Mouse (Mus musculus): ENCODE data around the gene Greb1. TPM values are rescaled to one million over a fixed set of nuclear protein-coding genes. Genes with fewer than 3 reads are reported as not detected.
A peak's percentile ranks its signal among the peaks of the same experiment; 100 is the strongest.

Gene Greb1
- polyA plus RNA-seq, 1 experiment, result 0.44 TPM

GRCm38 (mm10) chr12:16644698-16645097, 156.0 kb downstream of the Greb1 start:
- Histone ChIP-seq H3K4me2 (ENCODE audit: low read depth) (no peak overlapping the region), H3K4me3 (no peak overlapping the region), H3K27me3 (ENCODE audit: control insufficient read depth, insufficient read depth, insufficient read length) (peaks cover 20% of the 10 kb centered on the region), H3K79me2 (ENCODE audit: control insufficient read depth, insufficient read depth) (no peaks in the 10 kb centered on the region), H3ac (ENCODE audit: control insufficient read depth, insufficient read length) (no peak overlapping the region), H3K36me3 (ENCODE audit: control insufficient read depth, insufficient read depth) (no peaks in the 10 kb centered on the region)
- TF ChIP-seq USF1 (IDR thresholded peaks at IDR 0.05; ENCODE audit: low read depth) (no peak), CEBPB (IDR thresholded peaks at IDR 0.05; ENCODE audit: insufficient read depth, poor library complexity, severe bottlenecking) (no peak), TCF3 (IDR thresholded peaks at IDR 0.05; ENCODE audit: insufficient read length, low read depth) (no peak), POLR2A (IDR thresholded peaks at IDR 0.05; ENCODE audit: insufficient read length, low read depth) (no peak), POLR2AphosphoS2 (IDR thresholded peaks at IDR 0.05; ENCODE audit: insufficient read length, low read depth) (no peak), MYOD1 (IDR thresholded peaks at IDR 0.05; ENCODE audit: control insufficient read depth in 1 of 3, insufficient read length in 2 of 3, low read depth in 2 of 3) (no peak), MYOG (IDR thresholded peaks at IDR 0.05; ENCODE audit: control insufficient read depth in 1 of 3, insufficient read depth in 1 of 3, insufficient read length in 2 of 3, low read depth in 2 of 3) (no peak), E2F4 (IDR thresholded peaks at IDR 0.05; ENCODE audit: insufficient read depth) (no peak), TCF12 (IDR thresholded peaks at IDR 0.05; ENCODE audit: insufficient read depth, poor library complexity, severe bottlenecking) (no peak), REST (IDR thresholded peaks at IDR 0.05; ENCODE audit: insufficient read depth, insufficient read length) (no peak), MAX (IDR thresholded peaks at IDR 0.05; ENCODE audit: low read depth) (no peak), SRF (IDR thresholded peaks at IDR 0.05; ENCODE audit: control insufficient read depth, insufficient read length, low read depth) (no peak)

- Histone ChIP-seq H3K79me2 (ENCODE audit: control insufficient read depth, insufficient read depth) (no peaks in the 10 kb centered on the region), H3K36me3 (ENCODE audit: control insufficient read depth, insufficient read depth) (no peaks in the 10 kb centered on the region), H3K4me2 (ENCODE audit: low read depth) (peak overlapping the region; percentile 30), H3K4me3 (no peak overlapping the region), H3ac (ENCODE audit: control insufficient read depth, insufficient read length) (no peak overlapping the region), H3K27me3 (ENCODE audit: control insufficient read depth, insufficient read depth, insufficient read length) (peaks cover 20% of the 10 kb centered on the region)
- TF ChIP-seq CEBPB (IDR thresholded peaks at IDR 0.05; ENCODE audit: insufficient read depth, poor library complexity, severe bottlenecking), result no peak
- TF ChIP-seq MYOG (IDR thresholded peaks at IDR 0.05; ENCODE audit: control insufficient read depth in 1 of 3, insufficient read depth in 1 of 3, insufficient read length in 2 of 3, low read depth in 2 of 3), result peak; percentile 75 to 94 (median 84)
- TF ChIP-seq SRF (IDR thresholded peaks at IDR 0.05; ENCODE audit: control insufficient read depth, insufficient read length, low read depth), result no peak
- TF ChIP-seq MYOD1 (IDR thresholded peaks at IDR 0.05; ENCODE audit: control insufficient read depth in 1 of 3, insufficient read length in 2 of 3, low read depth in 2 of 3), result peak; percentile 16 to 90 (median 83)
- TF ChIP-seq POLR2A (IDR thresholded peaks at IDR 0.05; ENCODE audit: insufficient read length, low read depth), result no peak
- TF ChIP-seq E2F4 (IDR thresholded peaks at IDR 0.05; ENCODE audit: insufficient read depth), result no peak
- peak; percentile 83 for TF ChIP-seq TCF3 (IDR thresholded peaks at IDR 0.05; ENCODE audit: insufficient read length, low read depth)
- no peak for TF ChIP-seq TCF12 (IDR thresholded peaks at IDR 0.05; ENCODE audit: insufficient read depth, poor library complexity, severe bottlenecking)
These were observed 157.0 kb downstream of the Greb1 start for GRCm38 (mm10) chr12:16643508-16644345.

GRCm38 (mm10) chr12:16642000-16642399, 158.7 kb downstream of the Greb1 start:
- no peak overlapping the region for H3ac ChIP-seq (ENCODE audit: control insufficient read depth, insufficient read length)
- no peak overlapping the region for H3K4me3 ChIP-seq
- H3K4me2 ChIP-seq (ENCODE audit: low read depth), result no peak overlapping the region
- TF ChIP-seq TCF12 (IDR thresholded peaks at IDR 0.05; ENCODE audit: insufficient read depth, poor library complexity, severe bottlenecking) (no peak), POLR2A (IDR thresholded peaks at IDR 0.05; ENCODE audit: insufficient read length, low read depth) (no peak), TCF3 (IDR thresholded peaks at IDR 0.05; ENCODE audit: insufficient read length, low read depth) (no peak), E2F4 (IDR thresholded peaks at IDR 0.05; ENCODE audit: insufficient read depth) (no peak), POLR2AphosphoS2 (IDR thresholded peaks at IDR 0.05; ENCODE audit: insufficient read length, low read depth) (no peak), USF1 (IDR thresholded peaks at IDR 0.05; ENCODE audit: low read depth) (no peak), REST (IDR thresholded peaks at IDR 0.05; ENCODE audit: insufficient read depth, insufficient read length) (no peak), CEBPB (IDR thresholded peaks at IDR 0.05; ENCODE audit: insufficient read depth, poor library complexity, severe bottlenecking) (no peak), MAX (IDR thresholded peaks at IDR 0.05; ENCODE audit: low read depth) (no peak), MYOG (IDR thresholded peaks at IDR 0.05; ENCODE audit: control insufficient read depth in 1 of 3, insufficient read depth in 1 of 3, insufficient read length in 2 of 3, low read depth in 2 of 3) (no peak), SRF (IDR thresholded peaks at IDR 0.05; ENCODE audit: control insufficient read depth, insufficient read length, low read depth) (no peak), MYOD1 (IDR thresholded peaks at IDR 0.05; ENCODE audit: control insufficient read depth in 1 of 3, insufficient read length in 2 of 3, low read depth in 2 of 3) (no peak)
- no peaks in the 10 kb centered on the region for H3K36me3 ChIP-seq (ENCODE audit: control insufficient read depth, insufficient read depth)
- H3K79me2 ChIP-seq (ENCODE audit: control insufficient read depth, insufficient read depth), result no peaks in the 10 kb centered on the region
- H3K27me3 ChIP-seq (ENCODE audit: control insufficient read depth, insufficient read depth, insufficient read length), result peaks cover 12% of the 10 kb centered on the region

GRCm38 (mm10) chr12:16640075-16640474, 160.6 kb downstream of the Greb1 start:
- TF ChIP-seq MYOD1 (IDR thresholded peaks at IDR 0.05; ENCODE audit: control insufficient read depth in 1 of 3, insufficient read length in 2 of 3, low read depth in 2 of 3), result no peak
- TF ChIP-seq MYOG (IDR thresholded peaks at IDR 0.05; ENCODE audit: control insufficient read depth in 1 of 3, insufficient read depth in 1 of 3, insufficient read length in 2 of 3, low read depth in 2 of 3), result no peak
- TF ChIP-seq REST (IDR thresholded peaks at IDR 0.05; ENCODE audit: insufficient read depth, insufficient read length), result no peak
- no peak for TF ChIP-seq POLR2A (IDR thresholded peaks at IDR 0.05; ENCODE audit: insufficient read length, low read depth)
- no peak for TF ChIP-seq E2F4 (IDR thresholded peaks at IDR 0.05; ENCODE audit: insufficient read depth)
- TF ChIP-seq POLR2AphosphoS2 (IDR thresholded peaks at IDR 0.05; ENCODE audit: insufficient read length, low read depth), result no peak
- no peak for TF ChIP-seq TCF12 (IDR thresholded peaks at IDR 0.05; ENCODE audit: insufficient read depth, poor library complexity, severe bottlenecking)
- no peak for TF ChIP-seq CEBPB (IDR thresholded peaks at IDR 0.05; ENCODE audit: insufficient read depth, poor library complexity, severe bottlenecking)
- TF ChIP-seq MAX (IDR thresholded peaks at IDR 0.05; ENCODE audit: low read depth), result no peak
- TF ChIP-seq SRF (IDR thresholded peaks at IDR 0.05; ENCODE audit: control insufficient read depth, insufficient read length, low read depth), result no peak
- no peak for TF ChIP-seq TCF3 (IDR thresholded peaks at IDR 0.05; ENCODE audit: insufficient read length, low read depth)
- no peak for TF ChIP-seq USF1 (IDR thresholded peaks at IDR 0.05; ENCODE audit: low read depth)
- no peak overlapping the region for H3K4me2 ChIP-seq (ENCODE audit: low read depth)
- H3K27me3 ChIP-seq (ENCODE audit: control insufficient read depth, insufficient read depth, insufficient read length), result peaks cover 6% of the 10 kb centered on the region
- H3ac ChIP-seq (ENCODE audit: control insufficient read depth, insufficient read length), result no peak overlapping the region
- no peak overlapping the region for H3K4me3 ChIP-seq
- no peaks in the 10 kb centered on the region for H3K36me3 ChIP-seq (ENCODE audit: control insufficient read depth, insufficient read depth)
- no peaks in the 10 kb centered on the region for H3K79me2 ChIP-seq (ENCODE audit: control insufficient read depth, insufficient read depth)

Measured in myocyte (in vitro differentiated cells).